Mouse (Mus musculus): ENCODE data around the gene Fbln2. TPM values are rescaled to one million over a fixed set of nuclear protein-coding genes. Genes with fewer than 3 reads are reported as not detected.

The Fbln2 gene
- total and polyA plus RNA-seq, 3 experiments: 0.81 TPM; not detected in 2

GRCm38 (mm10) chr6:91301839-91302238, 89.6 kb downstream of the Fbln2 start:
- no peaks in the 10 kb centered on the region for H3K36me3 ChIP-seq (replicated peaks in 1 of 2; ENCODE audit: control insufficient read depth in 1 of 2, insufficient read depth in 1 of 2, low read length in 1 of 2)
- peaks cover 94% of the 10 kb centered on the region for H3K27me3 ChIP-seq (replicated peaks)
- no peak for DNase-seq (ENCODE audit: extremely low read depth)
- H3K4me1 ChIP-seq (ENCODE audit: control insufficient read depth in 1 of 2, insufficient read depth in 2 of 2): no peaks in the 10 kb centered on the region
- no peak overlapping the region for H3K27ac ChIP-seq (ENCODE audit: insufficient read depth, low read depth)
- in situ Hi-C loops (cut with MboI; ENCODE audit: low pct_ligation_motif_present, low pct_unique_long_range_greater_than_20kb, low sequenced_read_pairs) (no loop called here), dilution Hi-C loops (cut with MboI; ENCODE audit: extremely low pct_ligation_motif_present, extremely low pct_unique_long_range_greater_than_20kb, low sequenced_read_pairs) (no loop called here)
- no peak overlapping the region for H3K9ac ChIP-seq (ENCODE audit: insufficient read depth, low read depth)
- H3K4me3 ChIP-seq (replicated peaks in 1 of 3; ENCODE audit: low read depth in 2 of 3, low read length in 2 of 3, poor library complexity in 1 of 3): no peak overlapping the region
- TF ChIP-seq CHD1 (IDR thresholded peaks at IDR 0.05; ENCODE audit: low read depth, low read length) (no peak), UBTF (IDR thresholded peaks at IDR 0.05; ENCODE audit: low read depth, low read length) (no peak), CTCF (conservative IDR thresholded peaks at IDR 0.05 in 1 of 2, IDR thresholded peaks at IDR 0.05 in 1 of 2; ENCODE audit: low read depth in 2 of 2, low read length in 2 of 2) (no peak), POLR2AphosphoS2 (IDR thresholded peaks at IDR 0.05; ENCODE audit: low read depth, low read length) (no peak), NRF1 (IDR thresholded peaks at IDR 0.05; ENCODE audit: low read depth, low read length) (no peak), ZMIZ1 (IDR thresholded peaks at IDR 0.05; ENCODE audit: low read depth, low read length) (no peak), E2F4 (IDR thresholded peaks at IDR 0.05; ENCODE audit: insufficient replicate concordance, low read depth, low read length) (no peak), MEF2A (IDR thresholded peaks at IDR 0.05; ENCODE audit: borderline replicate concordance, low read depth, low read length) (no peak), ETS1 (conservative IDR thresholded peaks at IDR 0.05; ENCODE audit: low read depth, low read length) (no peak), IRF4 (IDR thresholded peaks at IDR 0.05; ENCODE audit: low read depth, low read length) (no peak), MYC (IDR thresholded peaks at IDR 0.05; ENCODE audit: low read depth, low read length) (no peak)
- no peak overlapping the region for H3K4me2 ChIP-seq (ENCODE audit: insufficient read depth, low read depth, poor library complexity, severe bottlenecking)
- H3K9me3 ChIP-seq (replicated peaks; ENCODE audit: low read length): no peaks in the 10 kb centered on the region
- no peaks in the 10 kb centered on the region for H3K79me2 ChIP-seq (replicated peaks; ENCODE audit: control insufficient read depth, extremely low read depth, insufficient read depth, poor library complexity, severe bottlenecking)

DNA sequence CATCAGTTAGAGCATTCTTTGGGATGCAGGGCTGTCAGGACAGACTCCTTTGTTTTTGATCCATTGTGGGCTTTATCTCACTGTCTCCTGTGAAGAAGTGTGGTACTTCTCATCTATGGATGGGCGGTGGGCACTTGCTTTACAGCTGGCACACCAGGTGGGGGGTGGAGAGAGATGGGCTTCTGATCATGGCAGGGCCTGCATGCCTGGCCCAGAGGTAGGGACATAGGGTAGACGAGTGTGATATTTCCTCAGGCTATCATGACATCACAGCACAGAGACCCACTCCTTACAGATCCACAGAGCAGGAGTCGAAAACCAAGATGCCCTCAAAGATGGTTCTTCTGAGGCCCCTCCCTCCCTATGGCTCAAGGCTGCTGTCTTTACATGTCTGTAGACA, 90.1 kb downstream of the Fbln2 start:
- DNase-seq (ENCODE audit: extremely low read depth): no peak
- in situ Hi-C loops (cut with MboI; ENCODE audit: low pct_ligation_motif_present, low pct_unique_long_range_greater_than_20kb, low sequenced_read_pairs) (no loop called here), dilution Hi-C loops (cut with MboI; ENCODE audit: extremely low pct_ligation_motif_present, extremely low pct_unique_long_range_greater_than_20kb, low sequenced_read_pairs) (no loop called here)
- Histone ChIP-seq H3K4me2 (ENCODE audit: insufficient read depth, low read depth, poor library complexity, severe bottlenecking) (no peak overlapping the region), H3K36me3 (replicated peaks in 1 of 2; ENCODE audit: control insufficient read depth in 1 of 2, insufficient read depth in 1 of 2, low read length in 1 of 2) (no peaks in the 10 kb centered on the region), H3K9ac (ENCODE audit: insufficient read depth, low read depth) (no peak overlapping the region), H3K4me1 (ENCODE audit: control insufficient read depth in 1 of 2, insufficient read depth in 2 of 2) (no peaks in the 10 kb centered on the region), H3K9me3 (replicated peaks; ENCODE audit: low read length) (no peaks in the 10 kb centered on the region), H3K27me3 (replicated peaks) (peaks cover 94% of the 10 kb centered on the region), H3K79me2 (replicated peaks; ENCODE audit: control insufficient read depth, extremely low read depth, insufficient read depth, poor library complexity, severe bottlenecking) (no peaks in the 10 kb centered on the region), H3K4me3 (replicated peaks in 1 of 3; ENCODE audit: low read depth in 2 of 3, low read length in 2 of 3, poor library complexity in 1 of 3) (no peak overlapping the region), H3K27ac (ENCODE audit: insufficient read depth, low read depth) (no peak overlapping the region)
- no peak for TF ChIP-seq UBTF (IDR thresholded peaks at IDR 0.05; ENCODE audit: low read depth, low read length)
- TF ChIP-seq CHD1 (IDR thresholded peaks at IDR 0.05; ENCODE audit: low read depth, low read length): no peak
- TF ChIP-seq NELFE (IDR thresholded peaks at IDR 0.05; ENCODE audit: low read depth, low read length): no peak
- no peak for TF ChIP-seq ZMIZ1 (IDR thresholded peaks at IDR 0.05; ENCODE audit: low read depth, low read length)
- no peak for TF ChIP-seq ZC3H11A (IDR thresholded peaks at IDR 0.05; ENCODE audit: low read depth, low read length)
- no peak for TF ChIP-seq ZKSCAN1 (IDR thresholded peaks at IDR 0.05; ENCODE audit: borderline replicate concordance, low read depth, low read length)
- TF ChIP-seq TCF12 (IDR thresholded peaks at IDR 0.05; ENCODE audit: low read depth, low read length): no peak
- TF ChIP-seq EP300 (IDR thresholded peaks at IDR 0.05; ENCODE audit: low read length): no peak
- no peak for TF ChIP-seq RAD21 (IDR thresholded peaks at IDR 0.05; ENCODE audit: low read depth, low read length)
- TF ChIP-seq ZNF384 (IDR thresholded peaks at IDR 0.05; ENCODE audit: low read depth, low read length): no peak

Measured in CH12.LX (cell line).